8 mouse cellular contexts compared by ENCODE assay signal in the genomic region with DNA sequence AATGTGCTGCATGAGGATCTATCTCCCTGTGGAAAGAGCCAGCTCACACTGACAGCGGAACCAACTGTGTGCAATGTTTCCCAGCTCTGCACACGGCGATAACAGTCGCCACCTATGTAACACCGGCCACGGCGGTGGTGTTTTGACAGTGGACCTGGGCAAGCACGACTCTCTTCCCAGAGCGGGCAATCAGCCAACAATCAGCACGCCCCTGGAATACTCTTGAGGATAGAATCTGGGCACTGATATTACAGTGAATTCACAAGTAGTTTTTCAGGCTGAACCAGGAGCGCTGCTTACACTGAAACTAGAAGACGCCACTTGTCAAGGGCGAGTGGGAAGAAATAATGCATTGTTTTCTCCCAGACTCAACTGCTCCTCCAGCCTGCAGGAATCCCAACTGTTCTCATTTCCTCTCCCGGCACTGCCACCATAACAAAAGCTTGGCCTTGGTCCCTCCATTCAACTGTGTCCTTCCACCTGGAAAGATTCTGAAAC.
DNase-seq lines count a peak whose midpoint lies in the region; ATAC-seq and TF ChIP-seq lines count a peak whose summit lies in the region.

No protein-coding gene starts in this region.

- 0 out of 2 replicates have a peak overlapping the region, but pooled peaks have one; percentile 9 for H3K4me2 ChIP-seq in embryonic facial prominence, embryonic 15.5 days (replicated peaks)
- H3K4me2 ChIP-seq in stomach, embryonic 16.5 days (ENCODE audit: low read depth, low read length): peak overlapping the region; percentile 17

- H3K36me3 ChIP-seq in embryonic facial prominence, embryonic 15.5 days: no peaks in the 10 kb centered on the region
- H3K36me3 ChIP-seq in kidney, adult 2 months (ENCODE audit: control insufficient read depth, insufficient read depth, low read length): no peaks in the 10 kb centered on the region
- H3K36me3 ChIP-seq in stomach, embryonic 16.5 days (ENCODE audit: control insufficient read depth, insufficient read depth, low read length): no peaks in the 10 kb centered on the region

- H3K27me3 ChIP-seq in embryonic facial prominence, embryonic 15.5 days: no peaks in the 10 kb centered on the region
- no peaks in the 10 kb centered on the region for H3K27me3 ChIP-seq in kidney, adult 2 months (replicated peaks; ENCODE audit: control insufficient read depth, insufficient read depth, low read length)
- H3K27me3 ChIP-seq in stomach, embryonic 16.5 days (ENCODE audit: control insufficient read depth, insufficient read depth, low read length): no peaks in the 10 kb centered on the region

- no peak for TF ChIP-seq POLR2A in kidney, adult 2 months (IDR thresholded peaks at IDR 0.05; ENCODE audit: low read depth, low read length)

- TF ChIP-seq CTCF in kidney, adult 2 months (conservative IDR thresholded peaks at IDR 0.05; ENCODE audit: insufficient read depth, insufficient read length, low read depth, low read length): no peak

- 42% methylated on average over 14 of the region's 14 CpGs for WGBS in embryonic facial prominence, embryonic 15.5 days
- WGBS in kidney, adult 2 months: 47% methylated on average over 14 of the region's 14 CpGs
- 53% methylated on average over 14 of the region's 14 CpGs for WGBS in stomach, embryonic 16.5 days

- no peak overlapping the region for H3K9ac ChIP-seq in embryonic facial prominence, embryonic 15.5 days
- H3K9ac ChIP-seq in stomach, embryonic 16.5 days (ENCODE audit: low read length): no peak overlapping the region

- DNase-seq in heart, adult 11 months: peak; percentile 97
- no peak for DNase-seq in heart, postnatal 25 days (ENCODE audit: low spot score)
- peak; percentile 43 for DNase-seq in NIH3T3 (ENCODE audit: low read depth)
- peak; percentile 74 for DNase-seq in kidney, adult 2 months
- no peak for DNase-seq in layer of hippocampus, adult 9-10 months (ENCODE audit: low spot score)
- no peak for DNase-seq in embryo, embryonic 9.5 days (ENCODE audit: extremely low spot score)

- no peaks in the 10 kb centered on the region for H3K9me3 ChIP-seq in embryonic facial prominence, embryonic 15.5 days (replicated peaks)
- no peaks in the 10 kb centered on the region for H3K9me3 ChIP-seq in stomach, embryonic 16.5 days (replicated peaks; ENCODE audit: control insufficient read depth, low read length)

- intact Hi-C loops in heart, postnatal 25 days (cut with DNase I): loop anchor here (5.0 kb wide), 1 partner anchor 36 kb away; no protein-coding TSS in a partner anchor

- peak overlapping the region; percentile 71 for H3K27ac ChIP-seq in embryonic facial prominence, embryonic 15.5 days (replicated peaks)
- H3K27ac ChIP-seq in kidney, adult 2 months (ENCODE audit: insufficient read depth, low read depth, low read length): peak overlapping the region; percentile 26
- peak overlapping the region; percentile 77 for H3K27ac ChIP-seq in stomach, embryonic 16.5 days (ENCODE audit: low read length)

- no peak overlapping the region for H3K4me3 ChIP-seq in embryonic facial prominence, embryonic 15.5 days (replicated peaks)
- H3K4me3 ChIP-seq in kidney, adult 2 months (ENCODE audit: insufficient read depth, low read depth, low read length): no peak overlapping the region
- no peak overlapping the region for H3K4me3 ChIP-seq in stomach, embryonic 16.5 days (replicated peaks; ENCODE audit: low read length)

- H3K4me1 ChIP-seq in embryonic facial prominence, embryonic 15.5 days: peaks cover 31% of the 10 kb centered on the region
- H3K4me1 ChIP-seq in kidney, adult 2 months (ENCODE audit: control insufficient read depth, insufficient read depth, low read length): peaks cover 19% of the 10 kb centered on the region
- H3K4me1 ChIP-seq in stomach, embryonic 16.5 days (ENCODE audit: control insufficient read depth, insufficient read depth, low read length): peaks cover 45% of the 10 kb centered on the region

- no peak for ATAC-seq in embryonic facial prominence, embryonic 15.5 days (ENCODE audit: insufficient number of reproducible peaks, low FRiP score, low TSS enrichment, low read depth)
- peak; percentile 48; the same call in 1 of the 2 replicates for ATAC-seq in stomach, embryonic 16.5 days (ENCODE audit: insufficient read depth, low FRiP score)

Comparison
In these comparisons a context has a peak if more than half of its experiments do, and no peak if none do; other contexts are left out.
1. DNase-seq: peak in heart, adult 11 months (single experiment), NIH3T3 (single experiment) and kidney, adult 2 months (single experiment); none in heart, postnatal 25 days (single experiment), layer of hippocampus, adult 9-10 months (single experiment) and embryo, embryonic 9.5 days (single experiment).
2. H3K27ac ChIP-seq: peak in every context shown above with its lines; median percentile 77 in stomach, embryonic 16.5 days; 71 in embryonic facial prominence, embryonic 15.5 days; 26 in kidney, adult 2 months.